Mouse (Mus musculus): ENCODE results near the gene Nup188. TPM values are rescaled to one million over a fixed set of nuclear protein-coding genes. Genes with fewer than 3 reads are reported as not detected.

The Nup188 gene
- polyA plus RNA-seq, 1 experiment: 54.6 TPM

- Histone ChIP-seq H3K27me3 (ENCODE audit: control insufficient read depth, insufficient read depth, insufficient read length) (no peaks in the 10 kb centered on the region), H3ac (ENCODE audit: control insufficient read depth, insufficient read length, low read depth) (peak overlapping the region; percentile 51), H3K4me3 (ENCODE audit: insufficient read depth, poor library complexity, severe bottlenecking) (peak overlapping the region; percentile 83), H3K36me3 (ENCODE audit: control insufficient read depth, insufficient read depth) (peaks cover 10% of the 10 kb centered on the region), H3K79me3 (ENCODE audit: low read depth) (peaks cover 5% of the 10 kb centered on the region), H3K79me2 (ENCODE audit: control insufficient read depth, insufficient read depth) (peaks cover 25% of the 10 kb centered on the region)
- no peak for TF ChIP-seq FOSL1 (IDR thresholded peaks at IDR 0.05; ENCODE audit: insufficient read depth, low read length, poor library complexity, severe bottlenecking)
These were observed 106.6 kb downstream of the Nup188 start for GRCm38 (mm10) chr2:30392577-30393369.

GRCm38 (mm10) chr2:30393370-30393656 is 107.1 kb downstream of the Nup188 start:
- Histone ChIP-seq H3K4me3 (ENCODE audit: insufficient read depth, poor library complexity, severe bottlenecking) (peak overlapping the region; percentile 83), H3ac (ENCODE audit: control insufficient read depth, insufficient read length, low read depth) (peak overlapping the region; percentile 51), H3K79me3 (ENCODE audit: low read depth) (peaks cover 5% of the 10 kb centered on the region), H3K79me2 (ENCODE audit: control insufficient read depth, insufficient read depth) (peaks cover 25% of the 10 kb centered on the region), H3K36me3 (ENCODE audit: control insufficient read depth, insufficient read depth) (peaks cover 15% of the 10 kb centered on the region), H3K27me3 (ENCODE audit: control insufficient read depth, insufficient read depth, insufficient read length) (no peaks in the 10 kb centered on the region)
- TF ChIP-seq CTCF (IDR thresholded peaks at IDR 0.05; ENCODE audit: control insufficient read depth, insufficient read depth, insufficient read length) (no peak), MYOG (IDR thresholded peaks at IDR 0.05; ENCODE audit: control insufficient read depth, extremely low read depth, insufficient read length) (no peak), FOSL1 (IDR thresholded peaks at IDR 0.05; ENCODE audit: insufficient read depth, low read length, poor library complexity, severe bottlenecking) (no peak)

Small RNA genes lying within 50 kb of the gene (microRNA-seq; reads per million reads assigned to microRNA genes)
- gene Gm47292 (ENCODE audit: borderline microRNAs expressed): not detected

Other genes starting within 250 kb of the Nup188 start
- gene Wdr34, start 237.5 kb upstream of the Nup188 start, polyA plus RNA-seq (2012; fragmentation: generic; extraction: Trizol): 16.4 TPM
- 312 TPM for gene Set, start 229.0 kb upstream of the Nup188 start, polyA plus RNA-seq (2012; fragmentation: generic; extraction: Trizol)
- 5.5 TPM for gene Pkn3, start 208.7 kb upstream of the Nup188 start, polyA plus RNA-seq (2012; fragmentation: generic; extraction: Trizol)
- gene Zdhhc12, start 192.7 kb upstream of the Nup188 start, polyA plus RNA-seq (2012; fragmentation: generic; extraction: Trizol): 31.5 TPM
- 7.2 TPM for gene Zer1, start 161.8 kb upstream of the Nup188 start, polyA plus RNA-seq (2012; fragmentation: generic; extraction: Trizol)
- gene Tbc1d13, start 152.7 kb upstream of the Nup188 start, polyA plus RNA-seq (2012; fragmentation: generic; extraction: Trizol): 25.3 TPM
- gene Endog, start 114.9 kb upstream of the Nup188 start, polyA plus RNA-seq (2012; fragmentation: generic; extraction: Trizol): 16.1 TPM
- 33.4 TPM for gene Spout1, start 107.9 kb upstream of the Nup188 start, polyA plus RNA-seq (2012; fragmentation: generic; extraction: Trizol)
- 2.7 TPM for gene Kyat1, start 80.5 kb upstream of the Nup188 start, polyA plus RNA-seq (2012; fragmentation: generic; extraction: Trizol)
- 20.6 TPM for gene Lrrc8a, start 48.7 kb upstream of the Nup188 start, polyA plus RNA-seq (2012; fragmentation: generic; extraction: Trizol)
- gene Gm28035, start 45.8 kb upstream of the Nup188 start, polyA plus RNA-seq (2012; fragmentation: generic; extraction: Trizol): 0.01 TPM
- 1.4 TPM for gene Phyhd1, start 20.2 kb upstream of the Nup188 start, polyA plus RNA-seq (2012; fragmentation: generic; extraction: Trizol)
- gene Gm28038, start 5.4 kb upstream of the Nup188 start, polyA plus RNA-seq (2012; fragmentation: generic; extraction: Trizol): 0.16 TPM
- 28.3 TPM for gene Dolk, start 63 bp upstream of the Nup188 start, polyA plus RNA-seq (2012; fragmentation: generic; extraction: Trizol)
- 60.0 TPM for gene Sh3glb2, start 72.9 kb downstream of the Nup188 start, polyA plus RNA-seq (2012; fragmentation: generic; extraction: Trizol)
- 29.4 TPM for gene Miga2, start 77.8 kb downstream of the Nup188 start, polyA plus RNA-seq (2012; fragmentation: generic; extraction: Trizol)
- gene Dolpp1, start 105.9 kb downstream of the Nup188 start, polyA plus RNA-seq (2012; fragmentation: generic; extraction: Trizol): 19.4 TPM
- gene Crat, start 129.4 kb downstream of the Nup188 start, polyA plus RNA-seq (2012; fragmentation: generic; extraction: Trizol): 22.5 TPM
- 213 TPM for gene Ptpa, start 129.6 kb downstream of the Nup188 start, polyA plus RNA-seq (2012; fragmentation: generic; extraction: Trizol)
- gene Ier5l, start 187.8 kb downstream of the Nup188 start, polyA plus RNA-seq (2012; fragmentation: generic; extraction: Trizol): 61.4 TPM